Mouse (Mus musculus): Measurements from ENCODE around the gene Kif3b.

- TF ChIP-seq CTCF (IDR thresholded peaks at IDR 0.05; ENCODE audit: low read depth), result no peak
- TF ChIP-seq EP300 (IDR thresholded peaks at IDR 0.05; ENCODE audit: low read depth), result no peak
These were observed 27.2 kb downstream of the Kif3b start for GRCm38 (mm10) chr2:153318408-153318807.
